Mouse (Mus musculus) intestine, embryonic 16.5 days (tissue): ENCODE measurements at regions not wholly inside any gene's neighbourhood (a gene's known extent, or its start where the extent isn't known, plus 50 kb on each side); places are given as distances from the start of the nearest gene placed in this dataset.

Experiments
- ATAC-seq: fragments of 200-750 bp; cut with Nextera tagmentation; 2 replicates; pipeline ENCODE4 v1.8.0; 2017; ENCODE audit warnings: moderate TSS enrichment, moderate library complexity
- H3K27ac ChIP-seq: fragments of 300-500 bp; sonication (generic); 2 replicates; pipeline ENCODE4 v1.5.1; 2014; ENCODE audit warnings: mild to moderate bottlenecking, low read length
- H3K27me3 ChIP-seq: fragments of 300-500 bp; sonication (generic); replicated peaks from 2 replicates; pipeline ENCODE4 v1.6.1; 2014; ENCODE audit warnings: low read length, control low read depth, mixed read lengths; ENCODE audit not compliant: control insufficient read depth, insufficient read depth
- H3K36me3 ChIP-seq: fragments of 300-500 bp; sonication (generic); 2 replicates; pipeline ENCODE4 v1.6.1; 2014; ENCODE audit warnings: low read length, control low read depth; ENCODE audit not compliant: control insufficient read depth, insufficient read depth
- H3K4me1 ChIP-seq: fragments of 300-500 bp; sonication (generic); 2 replicates; pipeline ENCODE4 v1.6.1; 2014; ENCODE audit warnings: low read length, control low read depth, mixed read lengths; ENCODE audit not compliant: control insufficient read depth, insufficient read depth
- H3K4me2 ChIP-seq: fragments of 300-500 bp; sonication (generic); 2 replicates; pipeline ENCODE4 v1.6.1; 2014; ENCODE audit warnings: low read depth, low read length, control low read depth
- H3K4me3 ChIP-seq: fragments of 300-500 bp; sonication (generic); 2 replicates; pipeline ENCODE4 v1.5.1; 2014; ENCODE audit warnings: mild to moderate bottlenecking, low read length
- H3K9ac ChIP-seq: fragments of 300-500 bp; sonication (generic); 2 replicates; pipeline ENCODE4 v1.6.1; 2014; ENCODE audit warnings: low read depth, low read length
- H3K9me3 ChIP-seq: fragments of 300-500 bp; sonication (generic); 2 replicates; pipeline ENCODE4 v1.6.1; 2016; ENCODE audit warnings: low read length, control low read depth; ENCODE audit not compliant: control insufficient read depth
- WGBS: fragments of 180-500 bp; shearing (Covaris S2); extraction: QIAGEN DNeasy Blood & Tissue Kit; methylation state at CpG from one replicate; pipeline ENCODE4 v1.1.7; 2014; 5-methylcytosine and 5-hydroxymethylcytosine counted together

DNA sequence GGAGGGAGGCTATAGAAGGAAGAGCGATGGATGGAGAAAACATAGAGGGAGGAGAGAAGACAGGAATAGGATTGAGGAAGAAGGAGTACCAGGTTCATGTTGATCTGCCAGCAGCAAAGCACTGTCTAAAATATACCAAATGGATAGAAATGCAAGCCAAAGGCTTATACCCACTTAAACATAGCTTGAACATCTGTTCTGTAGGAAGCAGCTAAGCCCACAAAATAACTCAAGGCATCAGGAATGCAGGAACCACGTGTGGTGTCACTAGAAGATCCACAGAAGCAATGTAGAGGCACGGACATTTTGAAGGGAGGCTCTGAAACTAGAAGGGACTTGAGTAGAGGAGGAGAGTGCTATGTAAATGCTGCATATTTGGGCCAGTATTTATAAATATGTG, 78.9 kb downstream of the Smgc start:
- H3K4me3 ChIP-seq = no peak overlapping the region
- H3K36me3 ChIP-seq = no peaks in the 10 kb centered on the region
- no peak overlapping the region for H3K4me2 ChIP-seq
- H3K4me1 ChIP-seq = no peaks in the 10 kb centered on the region
- H3K27me3 ChIP-seq = no peaks in the 10 kb centered on the region
- H3K9ac ChIP-seq = no peak overlapping the region
- no peak overlapping the region for H3K27ac ChIP-seq
- WGBS = 65% methylated on average over 3 of the region's 3 CpGs
- ATAC-seq = no peak
- H3K9me3 ChIP-seq = no peaks in the 10 kb centered on the region

DNA sequence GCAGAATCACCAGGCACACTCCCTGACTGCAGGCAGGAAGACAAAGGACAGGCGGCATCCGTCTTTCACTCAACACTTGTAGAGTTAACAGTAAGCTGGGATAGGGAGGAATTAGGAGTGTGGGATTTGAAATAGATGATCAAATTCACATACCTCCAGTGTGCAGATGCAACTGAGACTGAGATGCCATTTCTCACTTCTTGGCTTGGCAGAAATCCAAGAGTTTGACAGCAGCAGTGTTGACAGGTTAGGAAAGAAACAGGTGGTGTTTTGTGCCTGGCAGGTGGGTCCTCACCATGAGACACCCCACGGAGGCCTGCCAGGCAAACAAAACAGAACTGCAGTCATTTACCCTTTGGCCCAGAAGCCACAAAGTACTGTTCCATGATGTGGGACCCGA, 79.8 kb downstream of the Smgc start:
- Histone ChIP-seq H3K4me3 (no peak overlapping the region), H3K4me2 (no peak overlapping the region), H3K9ac (no peak overlapping the region), H3K4me1 (no peaks in the 10 kb centered on the region), H3K27ac (no peak overlapping the region), H3K9me3 (no peaks in the 10 kb centered on the region), H3K36me3 (no peaks in the 10 kb centered on the region), H3K27me3 (no peaks in the 10 kb centered on the region)
- ATAC-seq = no peak
- WGBS = 55% methylated on average over 4 of the region's 4 CpGs

DNA sequence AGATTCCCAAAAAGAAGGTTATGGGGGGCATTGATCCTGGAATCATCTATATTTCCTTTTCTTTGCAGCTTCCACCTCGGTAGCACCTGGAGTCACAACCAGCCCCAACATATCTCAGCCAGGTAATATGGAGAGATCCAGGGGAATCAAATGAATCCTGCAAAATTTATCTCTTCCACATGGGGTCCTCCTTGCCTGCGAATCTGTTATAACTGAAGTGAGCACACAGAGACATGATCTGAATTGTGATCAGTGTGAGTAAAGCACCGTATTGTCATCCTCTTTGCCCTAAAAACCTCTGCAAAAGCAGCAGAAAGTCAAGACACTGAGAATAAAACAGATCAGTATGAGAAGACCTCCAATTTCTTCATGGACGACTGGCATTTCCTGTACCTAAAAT, 86.5 kb downstream of the Smgc start:
- no peak for ATAC-seq

DNA sequence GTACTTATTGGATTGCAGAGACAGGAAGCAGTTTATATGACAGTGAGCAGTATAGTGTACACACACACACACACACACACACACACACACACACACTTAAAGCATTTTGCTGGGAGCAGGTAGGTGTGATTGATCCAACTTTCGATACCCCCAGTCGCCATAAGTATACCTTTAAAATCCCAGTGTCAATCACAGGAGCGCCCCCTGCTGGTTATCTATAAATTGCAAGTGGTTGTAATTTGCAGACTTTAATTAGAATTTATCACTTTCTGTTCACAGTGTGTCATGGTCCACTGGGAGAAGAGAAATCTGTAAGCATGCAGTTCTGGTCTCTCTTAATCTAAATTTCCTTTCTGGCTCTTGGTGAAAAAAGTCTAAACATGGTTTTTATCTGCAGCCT, 89.4 kb downstream of the Smgc start:
- Histone ChIP-seq H3K36me3 (no peaks in the 10 kb centered on the region), H3K9me3 (no peaks in the 10 kb centered on the region), H3K27me3 (no peaks in the 10 kb centered on the region), H3K27ac (no peak overlapping the region), H3K4me3 (no peak overlapping the region), H3K9ac (no peak overlapping the region), H3K4me1 (no peaks in the 10 kb centered on the region), H3K4me2 (no peak overlapping the region)
- no peak for ATAC-seq
- 8% methylated on average over 3 of the region's 3 CpGs for WGBS

More for the DNA sequence above, 86.5 kb downstream of the Smgc start:
- Histone ChIP-seq H3K9me3 (no peaks in the 10 kb centered on the region), H3K27ac (no peak overlapping the region), H3K4me3 (no peak overlapping the region), H3K4me1 (no peaks in the 10 kb centered on the region), H3K36me3 (no peaks in the 10 kb centered on the region), H3K9ac (no peak overlapping the region), H3K4me2 (no peak overlapping the region), H3K27me3 (no peaks in the 10 kb centered on the region)
- 80% methylated on average over 4 of the region's 4 CpGs for WGBS

DNA sequence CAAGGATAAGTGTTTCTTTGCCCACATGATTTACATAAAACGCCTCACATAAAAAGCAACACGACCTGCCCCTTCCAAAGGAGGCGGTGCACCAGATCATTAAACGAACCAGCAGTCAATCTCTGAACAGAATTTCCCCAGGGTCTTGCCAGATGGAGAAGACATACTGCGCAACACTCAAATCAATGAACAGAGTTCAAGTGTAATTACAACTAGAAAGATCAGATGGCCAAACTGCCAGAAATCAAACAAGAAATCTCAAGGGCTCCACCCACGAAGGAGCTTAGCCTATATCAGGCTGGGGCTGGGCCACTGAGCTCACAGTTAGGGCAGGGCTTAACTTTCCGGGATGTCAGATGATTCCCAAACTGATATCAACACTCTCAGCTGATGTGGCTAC, 90.4 kb downstream of the Smgc start:
- no peak overlapping the region for H3K4me3 ChIP-seq
- no peaks in the 10 kb centered on the region for H3K4me1 ChIP-seq
- WGBS = 74% methylated on average over 7 of the region's 7 CpGs
- no peaks in the 10 kb centered on the region for H3K36me3 ChIP-seq
- no peak overlapping the region for H3K4me2 ChIP-seq
- H3K27me3 ChIP-seq = no peaks in the 10 kb centered on the region
- ATAC-seq = no peak
- H3K27ac ChIP-seq = no peak overlapping the region
- H3K9ac ChIP-seq = no peak overlapping the region
- H3K9me3 ChIP-seq = no peaks in the 10 kb centered on the region

DNA sequence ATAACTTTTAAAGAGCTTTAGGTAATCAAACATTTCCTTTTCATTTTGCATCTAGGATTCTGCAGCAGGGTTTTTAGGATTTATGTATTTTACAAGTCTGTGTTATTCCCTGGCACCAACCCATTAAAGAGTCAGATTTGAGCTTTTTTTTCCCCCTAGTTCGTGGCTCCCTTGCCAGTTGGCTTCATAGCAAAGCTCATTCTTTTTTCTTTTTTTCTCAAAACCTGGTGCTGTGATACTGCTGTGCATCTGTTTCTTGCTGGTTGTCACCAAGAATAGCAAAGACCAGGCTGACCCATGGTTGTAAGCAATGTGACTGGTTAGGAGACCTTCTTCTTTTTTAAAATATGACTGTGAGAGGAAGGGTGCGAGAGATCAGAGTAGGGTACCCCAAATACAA, 93.7 kb upstream of the Cntn1 start:
- no peak for ATAC-seq
- Histone ChIP-seq H3K27ac (no peak overlapping the region), H3K9ac (no peak overlapping the region), H3K4me3 (no peak overlapping the region), H3K36me3 (no peaks in the 10 kb centered on the region), H3K9me3 (no peaks in the 10 kb centered on the region), H3K27me3 (no peaks in the 10 kb centered on the region), H3K4me1 (no peaks in the 10 kb centered on the region), H3K4me2 (no peak overlapping the region)
- WGBS = 65% methylated on average over 2 of the region's 2 CpGs

DNA sequence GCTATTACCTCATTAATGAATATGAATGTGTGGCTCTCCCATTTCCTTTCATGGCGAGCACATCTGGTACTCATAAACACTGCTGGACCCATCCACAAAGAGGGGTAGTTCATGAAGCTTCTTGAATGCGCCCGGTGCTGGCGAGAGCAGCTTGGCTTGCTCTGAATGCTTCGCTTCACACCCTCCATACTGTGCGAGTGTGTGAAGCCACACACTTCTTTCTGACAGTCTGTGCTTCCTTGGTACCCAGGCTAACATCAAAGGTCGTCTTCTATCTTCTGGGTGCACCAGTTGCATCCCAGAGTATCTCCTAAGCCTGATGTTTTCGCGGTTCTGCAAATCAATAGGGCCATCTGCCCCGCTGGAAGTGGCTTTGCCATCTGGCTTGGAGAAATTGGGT, 85.8 kb upstream of the Cntn1 start:
- H3K27me3 ChIP-seq = no peaks in the 10 kb centered on the region
- WGBS = 64% methylated on average over 10 of the region's 10 CpGs
- H3K4me2 ChIP-seq = no peak overlapping the region

DNA sequence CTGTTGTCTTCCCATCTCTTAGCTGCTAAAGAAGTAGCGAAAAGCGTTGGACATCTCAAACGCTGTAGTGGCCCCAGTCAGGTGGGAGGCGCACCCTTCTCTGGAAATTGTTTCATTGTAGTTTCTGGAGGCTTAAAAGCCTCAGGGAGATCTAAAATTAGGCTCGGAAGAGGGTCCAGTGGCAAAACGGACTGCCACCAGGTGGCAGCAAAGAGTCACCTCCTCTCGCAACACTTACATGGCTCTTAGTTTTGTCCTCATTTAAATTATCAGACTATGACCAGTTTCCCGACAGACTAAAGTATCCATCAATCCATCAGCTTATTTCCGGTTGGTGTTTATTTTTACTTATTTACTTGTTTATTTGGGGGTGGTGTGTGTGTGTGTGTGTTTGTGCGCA, 81.6 kb upstream of the Cntn1 start:
- no peaks in the 10 kb centered on the region for H3K27me3 ChIP-seq
- no peak overlapping the region for H3K9ac ChIP-seq
- ATAC-seq = peak; percentile 36; the same call in 1 of the 2 replicates
- H3K4me3 ChIP-seq = no peak overlapping the region
- H3K4me2 ChIP-seq = no peak overlapping the region
- no peaks in the 10 kb centered on the region for H3K4me1 ChIP-seq
- H3K36me3 ChIP-seq = no peaks in the 10 kb centered on the region
- WGBS = 25% methylated on average over 10 of the region's 10 CpGs
- H3K27ac ChIP-seq = no peak overlapping the region
- H3K9me3 ChIP-seq = no peaks in the 10 kb centered on the region

More for the DNA sequence above, 85.8 kb upstream of the Cntn1 start:
- H3K27ac ChIP-seq = no peak overlapping the region
- H3K4me1 ChIP-seq = no peaks in the 10 kb centered on the region
- H3K4me3 ChIP-seq = no peak overlapping the region
- no peak for ATAC-seq
- no peaks in the 10 kb centered on the region for H3K36me3 ChIP-seq
- no peaks in the 10 kb centered on the region for H3K9me3 ChIP-seq
- no peak overlapping the region for H3K9ac ChIP-seq

DNA sequence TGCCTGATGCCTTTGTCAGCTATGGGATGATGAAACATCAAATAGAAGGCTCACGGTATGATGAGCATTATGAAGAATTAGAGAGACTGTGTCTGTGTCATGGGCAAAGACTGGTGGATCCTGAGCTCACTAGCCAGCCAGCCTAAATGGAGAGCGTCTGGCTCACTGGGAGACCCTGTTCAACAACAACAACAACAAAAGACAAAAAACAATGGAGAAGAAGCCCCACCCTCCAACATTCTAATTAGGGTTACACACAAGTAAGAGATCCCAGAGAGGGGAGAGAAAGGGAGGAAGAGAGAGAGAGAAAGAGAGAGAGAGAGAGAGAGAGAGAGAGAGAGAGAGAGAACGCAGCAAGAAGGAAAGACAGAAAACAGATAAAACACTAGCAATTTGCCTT, 79.6 kb upstream of the Cntn1 start:
- H3K27me3 ChIP-seq = no peaks in the 10 kb centered on the region
- no peak overlapping the region for H3K9ac ChIP-seq
- H3K4me2 ChIP-seq = no peak overlapping the region
- no peak overlapping the region for H3K27ac ChIP-seq
- ATAC-seq = no peak
- H3K9me3 ChIP-seq = no peaks in the 10 kb centered on the region
- H3K36me3 ChIP-seq = no peaks in the 10 kb centered on the region
- H3K4me1 ChIP-seq = no peaks in the 10 kb centered on the region
- WGBS = 61% methylated on average over 3 of the region's 3 CpGs
- H3K4me3 ChIP-seq = no peak overlapping the region

DNA sequence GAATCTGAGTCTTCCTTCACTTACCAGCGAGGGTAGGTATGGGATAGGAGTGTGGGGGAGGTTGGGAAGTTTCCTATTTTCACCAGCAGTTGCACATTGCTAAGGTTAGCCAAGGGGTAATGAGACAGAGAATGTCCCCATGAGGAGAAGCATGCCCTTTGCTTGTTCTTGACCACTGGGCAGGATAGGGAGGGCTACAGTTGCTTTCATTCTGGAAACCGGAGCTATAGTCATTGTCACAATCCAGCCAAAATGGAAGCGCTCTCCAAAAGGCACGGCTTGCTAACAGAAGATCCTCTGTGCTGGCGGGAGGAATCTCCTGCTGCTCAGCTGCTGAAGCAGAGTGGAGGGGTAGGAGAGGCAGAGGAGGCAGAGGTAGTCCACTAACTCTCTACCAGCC, 79.1 kb upstream of the Cntn1 start:
- H3K27ac ChIP-seq = no peak overlapping the region
- H3K27me3 ChIP-seq = no peaks in the 10 kb centered on the region
- no peak overlapping the region for H3K4me2 ChIP-seq
- H3K4me3 ChIP-seq = no peak overlapping the region
- H3K9me3 ChIP-seq = no peaks in the 10 kb centered on the region
- no peaks in the 10 kb centered on the region for H3K4me1 ChIP-seq
- H3K36me3 ChIP-seq = no peaks in the 10 kb centered on the region
- no peak overlapping the region for H3K9ac ChIP-seq
- WGBS = 36% methylated on average over 5 of the region's 5 CpGs
- ATAC-seq = no peak
